In the genomic region with DNA sequence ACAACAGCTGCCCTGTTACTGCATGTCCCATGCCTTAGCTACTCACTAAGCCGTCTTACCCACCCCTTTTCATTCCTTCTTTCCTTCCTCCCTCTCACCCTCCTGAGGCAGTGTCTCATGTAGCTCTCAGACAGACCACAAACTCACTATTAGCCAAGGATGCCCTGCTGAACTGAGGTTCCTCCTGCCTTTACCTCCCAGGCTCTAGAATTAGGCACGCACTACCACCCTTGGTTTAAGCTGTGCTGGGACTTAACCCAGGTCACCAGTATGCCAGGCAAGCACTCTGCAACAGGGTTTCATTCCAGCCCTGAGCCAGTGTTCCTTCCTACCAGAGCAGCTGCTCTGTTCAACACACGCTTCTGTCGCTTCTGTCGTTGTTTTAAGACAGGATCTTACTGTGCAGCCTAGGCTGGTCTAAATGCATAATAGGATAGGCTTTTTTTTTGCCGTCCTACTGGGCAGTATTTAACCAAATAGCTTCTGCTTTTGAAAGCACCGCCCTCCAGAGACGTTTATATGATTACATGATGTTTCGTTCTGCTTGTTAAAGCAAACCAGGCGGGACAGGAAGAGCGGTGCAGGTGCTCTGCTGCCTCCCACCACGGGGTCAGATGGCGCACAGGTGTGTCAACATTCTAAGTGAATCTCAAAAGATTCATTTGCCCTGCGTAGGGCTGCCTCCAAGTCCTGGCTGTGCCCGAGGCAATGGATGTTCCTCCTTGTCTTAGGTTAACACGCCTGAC, we compare ENCODE assay signal across 10 mouse cellular contexts. TPM values are rescaled to one million over a fixed set of nuclear protein-coding genes. Genes with fewer than 3 reads are reported as not detected.
DNase-seq lines count a peak whose midpoint lies in the region; ATAC-seq and TF ChIP-seq lines count a peak whose summit lies in the region.
"Had no signal": no experiment of that assay in that cellular context is flagged by ENCODE, and none has a peak within 500 bp of the region (broad histone marks: within the 10 kb centered on the region; RNA-seq: fewer than 3 reads in every experiment).

No protein-coding gene starts in this region.

- 0 out of 2 replicates have a peak, but pooled peaks have one; percentile 17 for ATAC-seq in midbrain, embryonic 13.5 days
- ATAC-seq in midbrain, embryonic 15.5 days (replicated peaks), result no peak
- peak; percentile 47; the same call in 1 of the 2 replicates for ATAC-seq in intestine, postnatal 0 days
- no peak for ATAC-seq in inflammation-experienced regulatory T-cells, adult 6 months
- ATAC-seq: midbrain, embryonic 16.5 days had no signal

- H3K9me3 ChIP-seq in heart, embryonic 10.5 days, result no peaks in the 10 kb centered on the region
- H3K9me3 ChIP-seq in midbrain, embryonic 13.5 days, result no peaks in the 10 kb centered on the region
- no peaks in the 10 kb centered on the region for H3K9me3 ChIP-seq in midbrain, embryonic 15.5 days
- H3K9me3 ChIP-seq in intestine, postnatal 0 days (ENCODE audit: control insufficient read depth), result no peaks in the 10 kb centered on the region

- peak overlapping the region; percentile 36; the same call in 1 of the 2 replicates for H3K27ac ChIP-seq in heart, embryonic 10.5 days
- H3K27ac ChIP-seq in midbrain, embryonic 13.5 days, result no peak overlapping the region
- no peak overlapping the region for H3K27ac ChIP-seq in midbrain, embryonic 15.5 days
- no peak overlapping the region for H3K27ac ChIP-seq in intestine, postnatal 0 days (ENCODE audit: low read depth, low read length)

- TF ChIP-seq CTCF in intestine, postnatal 0 days (IDR thresholded peaks at IDR 0.05; ENCODE audit: low read depth), result peak; percentile 18; the same call in 1 of the 2 replicates

- no peak for DNase-seq in heart, embryonic 10.5 days (ENCODE audit: low spot score)
- no peak for DNase-seq in heart, postnatal 10 days
- peak; percentile 42 to 49 for DNase-seq in thymus, postnatal 10 days (ENCODE audit: low spot score in 2 of 2)
- no peak for DNase-seq in right cerebral cortex, adult 2 months (ENCODE audit: low spot score in 2 of 2)

- H3K27me3 ChIP-seq in heart, embryonic 10.5 days (ENCODE audit: insufficient read depth, poor library complexity, severe bottlenecking), result peaks cover 5% of the 10 kb centered on the region; the same call in 1 of the 2 replicates
- H3K27me3 ChIP-seq in midbrain, embryonic 13.5 days, result no peaks in the 10 kb centered on the region
- no peaks in the 10 kb centered on the region for H3K27me3 ChIP-seq in midbrain, embryonic 15.5 days (replicated peaks)
- H3K27me3 ChIP-seq in intestine, postnatal 0 days (replicated peaks; ENCODE audit: control insufficient read depth, insufficient read depth, low read length), result no peaks in the 10 kb centered on the region

- no peak overlapping the region for H3K9ac ChIP-seq in midbrain, embryonic 13.5 days (replicated peaks)
- H3K9ac ChIP-seq in midbrain, embryonic 15.5 days, result no peak overlapping the region
- H3K9ac ChIP-seq in intestine, postnatal 0 days (ENCODE audit: low read depth, low read length), result no peak overlapping the region

- H3K4me2 ChIP-seq in midbrain, embryonic 13.5 days (replicated peaks), result no peak overlapping the region
- H3K4me2 ChIP-seq in midbrain, embryonic 15.5 days, result no peak overlapping the region; the same call in 1 of the 2 replicates
- H3K4me2 ChIP-seq in intestine, postnatal 0 days (replicated peaks; ENCODE audit: low read depth), result peak overlapping the region; percentile 47

- H3K4me1 ChIP-seq in heart, embryonic 10.5 days, result peaks cover 16% of the 10 kb centered on the region
- H3K4me1 ChIP-seq in midbrain, embryonic 13.5 days (replicated peaks), result peaks cover 9% of the 10 kb centered on the region
- H3K4me1 ChIP-seq in midbrain, embryonic 15.5 days, result no peaks in the 10 kb centered on the region
- 0 out of 2 replicates have a peak, but pooled peaks cover 3% of the 10 kb centered on the region for H3K4me1 ChIP-seq in intestine, postnatal 0 days (replicated peaks; ENCODE audit: control insufficient read depth, insufficient read depth, low read length)

- intact Hi-C loops in heart, postnatal 10 days (cut with DNase I), result loop anchor here (10.0 kb wide), 1 partner anchor 209 kb away; no protein-coding TSS in a partner anchor

- no peak overlapping the region for H3K4me3 ChIP-seq in heart, embryonic 10.5 days
- H3K4me3 ChIP-seq in midbrain, embryonic 13.5 days (replicated peaks), result no peak overlapping the region
- H3K4me3 ChIP-seq in midbrain, embryonic 15.5 days, result no peak overlapping the region
- no peak overlapping the region; the same call in 1 of the 2 replicates for H3K4me3 ChIP-seq in intestine, postnatal 0 days (ENCODE audit: low read depth, low read length)
- H3K4me3 ChIP-seq: erythroblast, embryonic 14.5 days had no signal

- WGBS in heart, embryonic 10.5 days, result 51% methylated on average over 16 of the region's 16 CpGs
- WGBS in midbrain, embryonic 13.5 days, result 40% methylated on average over 16 of the region's 16 CpGs
- 41% methylated on average over 16 of the region's 16 CpGs for WGBS in midbrain, embryonic 15.5 days
- WGBS in intestine, postnatal 0 days, result 15% methylated on average over 16 of the region's 16 CpGs

- H3K36me3 ChIP-seq in heart, embryonic 10.5 days, result no peaks in the 10 kb centered on the region
- no peaks in the 10 kb centered on the region for H3K36me3 ChIP-seq in midbrain, embryonic 13.5 days
- H3K36me3 ChIP-seq in midbrain, embryonic 15.5 days (replicated peaks), result no peaks in the 10 kb centered on the region
- H3K36me3 ChIP-seq in intestine, postnatal 0 days (ENCODE audit: control insufficient read depth, insufficient read depth), result no peaks in the 10 kb centered on the region

RNA-seq across cellular contexts. Expression of a gene that starts 29.6 kb away (rescaled TPM):
- 27.8 and 38.6 TPM in 2 replicates for polyA plus RNA-seq in heart, embryonic 10.5 days (2016; fragmentation: Nextera tagmentation; extraction: Ambion mirVana)
- total RNA-seq in heart, postnatal 10 days (2021), result 10 to 100 TPM; 33.7 to 38.5 TPM
- 20.4 and 21.3 TPM in 2 replicates for polyA plus RNA-seq in midbrain, embryonic 13.5 days (2015; fragmentation: Nextera tagmentation; extraction: Ambion mirVana)
- 25.5 and 29.3 TPM in 2 replicates for polyA plus RNA-seq in midbrain, embryonic 15.5 days (2015; fragmentation: Nextera tagmentation; extraction: Ambion mirVana)
- 22.2 and 30.4 TPM in 2 replicates for polyA plus RNA-seq in intestine, postnatal 0 days (2015; fragmentation: Nextera tagmentation; extraction: Ambion mirVana)
- polyA plus RNA-seq in inflammation-experienced regulatory T-cells, adult 6 months (2017; shearing (Covaris generic)), result 10 to 100 TPM; 13.2 to 20.6 (median 19.4) TPM

Comparison
In these comparisons a context has a peak if more than half of its experiments do, and no peak if none do; other contexts are left out.
1. ATAC-seq: peak in midbrain, embryonic 13.5 days (single experiment) and intestine, postnatal 0 days (single experiment); none in midbrain, embryonic 15.5 days (single experiment) and inflammation-experienced regulatory T-cells, adult 6 months (single experiment).
2. DNase-seq: peak in thymus, postnatal 10 days (2 of 2); none in heart, embryonic 10.5 days (single experiment), heart, postnatal 10 days (0 of 2) and right cerebral cortex, adult 2 months (0 of 2).